Mouse (Mus musculus) central nervous system, embryonic 11.5 days (tissue): ENCODE results near the gene Ikzf3. TPM values are rescaled to one million over a fixed set of nuclear protein-coding genes. Genes with fewer than 3 reads are reported as not detected.

Experiments
- polyA plus RNA-seq: library from polyadenylated mRNA; depleted of rRNA; stranded (reverse); fragments of >200 nt; gene quantifications from 2 replicates; pipeline ENCODE4 v1.2.3, GENCODE M21; 2012; rRNA removed

Gene Ikzf3
- 0.04 and 0.09 TPM in 2 replicates for polyA plus RNA-seq

GRCm38 (mm10) chr11:98545711-98546231 is at the start of gene Ikzf3:
TSS of gene Ikzf3 (minus strand) at chr11:98546031.

GRCm38 (mm10) chr11:98586892-98587563 is 41.2 kb upstream of the Ikzf3 start, which contains the start of gene Ormdl3:
TSS of gene Ormdl3 (minus strand) at chr11:98587368.

GRCm38 (mm10) chr11:98550975-98551828 is 5.4 kb upstream of the Ikzf3 start, which contains the start of gene Zpbp2:
TSS of gene Zpbp2 (plus strand) at chr11:98551097.

GRCm38 (mm10) chr11:98446213-98446561 is 99.6 kb downstream of the Ikzf3 start, which contains the start of gene Grb7:
TSS of gene Grb7 (plus strand) at chr11:98446394.

GRCm38 (mm10) chr11:98438331-98439158 is 107.3 kb downstream of the Ikzf3 start, which contains the start of gene Mien1:
TSS of gene Mien1 (minus strand) at chr11:98438991.

Other genes with a start within 250 kb of the Ikzf3 start
- gene Neurod2, start 216.4 kb downstream of the Ikzf3 start, polyA plus RNA-seq, result 2.1 and 3.4 TPM in 2 replicates
- gene Ppp1r1b, start 197.6 kb downstream of the Ikzf3 start, polyA plus RNA-seq, result 0.65 and 1.3 TPM in 2 replicates
- 55.9 and 61.9 TPM in 2 replicates for gene Stard3, start 187.7 kb downstream of the Ikzf3 start, polyA plus RNA-seq
- 3.3 and 4.0 TPM in 2 replicates for gene Tcap, start 162.2 kb downstream of the Ikzf3 start, polyA plus RNA-seq
- gene Pnmt, start 159.6 kb downstream of the Ikzf3 start, polyA plus RNA-seq, result 0.14 and 1.4 TPM in 2 replicates
- gene Pgap3, start 145.5 kb downstream of the Ikzf3 start, polyA plus RNA-seq, result 6.9 and 11.2 TPM in 2 replicates
- 12.3 and 20.9 TPM in 2 replicates for gene Erbb2, start 133.6 kb downstream of the Ikzf3 start, polyA plus RNA-seq
- gene Mien1, start 107.0 kb downstream of the Ikzf3 start, polyA plus RNA-seq, result 73.6 and 108 TPM in 2 replicates
- gene Grb7, start 99.6 kb downstream of the Ikzf3 start, polyA plus RNA-seq, result 3.2 and 3.3 TPM in 2 replicates
- gene Zpbp2, start 5.1 kb upstream of the Ikzf3 start, polyA plus RNA-seq, result 0.09 and 0.44 TPM in 2 replicates
- gene Ormdl3, start 41.3 kb upstream of the Ikzf3 start, polyA plus RNA-seq, result 51.7 and 70.0 TPM in 2 replicates
- gene Lrrc3c, start 52.3 kb upstream of the Ikzf3 start, polyA plus RNA-seq, result not detected in 2 replicates
- 0.62 and 2.6 TPM in 2 replicates for gene Gm12355, start 79.6 kb upstream of the Ikzf3 start, polyA plus RNA-seq
- gene Gsdma3, start 80.3 kb upstream of the Ikzf3 start, polyA plus RNA-seq, result not detected in 2 replicates
- 0.11 TPM in 1 of 2 replicates, not detected in the other for gene Gsdma2, start 100.7 kb upstream of the Ikzf3 start, polyA plus RNA-seq
- 0.02 TPM in 1 of 2 replicates, not detected in the other for gene Gsdma, start 118.3 kb upstream of the Ikzf3 start, polyA plus RNA-seq
- 165 and 173 TPM in 2 replicates for gene Psmd3, start 136.5 kb upstream of the Ikzf3 start, polyA plus RNA-seq
- gene Csf3, start 155.2 kb upstream of the Ikzf3 start, polyA plus RNA-seq, result not detected in 2 replicates
- gene Med24, start 183.4 kb upstream of the Ikzf3 start, polyA plus RNA-seq, result 71.0 and 91.8 TPM in 2 replicates
- 104 and 116 TPM in 2 replicates for gene Thra, start 194.6 kb upstream of the Ikzf3 start, polyA plus RNA-seq
- 0.91 and 1.3 TPM in 2 replicates for gene Nr1d1, start 229.3 kb upstream of the Ikzf3 start, polyA plus RNA-seq
- 104 and 142 TPM in 2 replicates for gene Msl1, start 249.5 kb upstream of the Ikzf3 start, polyA plus RNA-seq